Mouse (Mus musculus) midbrain, embryonic 11.5 days (tissue): ENCODE results near the gene A630095N17Rik. TPM values are rescaled to one million over a fixed set of nuclear protein-coding genes. Genes with fewer than 3 reads are reported as not detected.

ENCODE experiments used
- microRNA-seq: library from miRNA; unstranded; fragments of <30 nt; microRNA quantifications from one replicate; pipeline ENCODE4, GENCODE M21; 2017
- polyA plus RNA-seq: library from polyadenylated mRNA; unstranded; fragments of >200 nt; fragmentation: Nextera tagmentation; extraction: Ambion mirVana; gene quantifications from 2 replicates; pipeline ENCODE4 v1.2.1, GENCODE M21; 2014

Gene A630095N17Rik
- polyA plus RNA-seq, 1 experiment from 2014 or later: not detected

Small RNAs within 50 kb of the gene (microRNA-seq; reads per million reads assigned to microRNA genes)
- gene Gm27943: not detected

Other genes starting within 250 kb of the A630095N17Rik start
- 12.9 and 13.0 TPM in 2 replicates for gene Nhej1, start 106.9 kb downstream of the A630095N17Rik start, polyA plus RNA-seq
- gene Slc23a3, start 98.2 kb downstream of the A630095N17Rik start, polyA plus RNA-seq: not detected in 2 replicates
- gene Cnppd1, start 89.4 kb downstream of the A630095N17Rik start, polyA plus RNA-seq: 45.5 and 49.8 TPM in 2 replicates
- 55.1 and 58.3 TPM in 2 replicates for gene Retreg2, start 89.3 kb downstream of the A630095N17Rik start, polyA plus RNA-seq
- 30.1 and 33.6 TPM in 2 replicates for gene Zfand2b, start 63.5 kb downstream of the A630095N17Rik start, polyA plus RNA-seq
- gene Abcb6, start 51.7 kb downstream of the A630095N17Rik start, polyA plus RNA-seq: 25.3 and 29.2 TPM in 2 replicates
- 14.3 and 14.4 TPM in 2 replicates for gene Ankzf1, start 40.0 kb downstream of the A630095N17Rik start, polyA plus RNA-seq
- 17.3 and 18.8 TPM in 2 replicates for gene Atg9a, start 39.9 kb downstream of the A630095N17Rik start, polyA plus RNA-seq
- 18.3 and 19.4 TPM in 2 replicates for gene Glb1l, start 21.3 kb downstream of the A630095N17Rik start, polyA plus RNA-seq
- gene Stk16, start 21.3 kb downstream of the A630095N17Rik start, polyA plus RNA-seq: 110 and 116 TPM in 2 replicates
- 7.9 and 9.6 TPM in 2 replicates for gene Tuba4a, start 12.2 kb downstream of the A630095N17Rik start, polyA plus RNA-seq
- 15.9 and 18.1 TPM in 2 replicates for gene Dnajb2, start 4.3 kb upstream of the A630095N17Rik start, polyA plus RNA-seq
- gene Ptprn, start 32.4 kb upstream of the A630095N17Rik start, polyA plus RNA-seq: 4.2 and 4.4 TPM in 2 replicates
- 28.5 and 34.8 TPM in 2 replicates for gene Resp18, start 46.3 kb upstream of the A630095N17Rik start, polyA plus RNA-seq
- gene Dnpep, start 85.9 kb upstream of the A630095N17Rik start, polyA plus RNA-seq: 149 TPM in 2 replicates
- 0.52 and 0.68 TPM in 2 replicates for gene Des, start 128.2 kb upstream of the A630095N17Rik start, polyA plus RNA-seq
- 13.4 and 15.2 TPM in 2 replicates for gene Speg, start 143.2 kb upstream of the A630095N17Rik start, polyA plus RNA-seq
- 56.1 and 56.4 TPM in 2 replicates for gene Gmppa, start 203.8 kb upstream of the A630095N17Rik start, polyA plus RNA-seq
- 4.6 and 5.9 TPM in 2 replicates for gene Asic4, start 218.3 kb upstream of the A630095N17Rik start, polyA plus RNA-seq
- gene Chpf, start 247.2 kb upstream of the A630095N17Rik start, polyA plus RNA-seq: 15.2 and 20.8 TPM in 2 replicates
- 11.6 and 13.0 TPM in 2 replicates for gene Tmem198, start 247.4 kb upstream of the A630095N17Rik start, polyA plus RNA-seq